Mouse (Mus musculus) neural tube, embryonic 14.5 days (tissue): ENCODE results near the gene Ms4a15. TPM values are rescaled to one million over a fixed set of nuclear protein-coding genes. Genes with fewer than 3 reads are reported as not detected.

Experiments used
- ATAC-seq: fragments of 200-750 bp; cut with Nextera tagmentation; 2 replicates; pipeline ENCODE4 v1.8.0; 2017; ENCODE audit warnings: low read depth, mild to moderate bottlenecking, moderate TSS enrichment, moderate library complexity
- H3K27ac ChIP-seq: fragments of 300-500 bp; sonication (generic); 2 replicates; pipeline ENCODE4 v1.5.1; 2014; ENCODE audit warnings: low read depth, mild to moderate bottlenecking, control low read depth, low read length, moderate library complexity, mixed read lengths
- H3K27me3 ChIP-seq: fragments of 300-500 bp; sonication (generic); 2 replicates; pipeline ENCODE4 v1.6.1; 2014; ENCODE audit warnings: low read length; ENCODE audit not compliant: control insufficient read depth, insufficient read depth
- H3K36me3 ChIP-seq: fragments of 300-500 bp; sonication (generic); 2 replicates; pipeline ENCODE4 v1.6.1; 2014; ENCODE audit warnings: low read length, mixed read lengths; ENCODE audit not compliant: control insufficient read depth, insufficient read depth
- H3K4me1 ChIP-seq: fragments of 300-500 bp; sonication (generic); 2 replicates; pipeline ENCODE4 v1.6.1; 2014; ENCODE audit warnings: low read length; ENCODE audit not compliant: control insufficient read depth, insufficient read depth
- H3K4me2 ChIP-seq: fragments of 300-500 bp; sonication (generic); 2 replicates; pipeline ENCODE4 v1.6.1; 2014; ENCODE audit warnings: mild to moderate bottlenecking, low read depth, low read length, control low read depth
- H3K4me3 ChIP-seq: fragments of 300-500 bp; sonication (generic); 2 replicates; pipeline ENCODE4 v1.5.1; 2014; ENCODE audit warnings: low read depth, low read length, control low read depth, mixed read lengths
- H3K9ac ChIP-seq: fragments of 300-500 bp; sonication (generic); replicated peaks from 2 replicates; pipeline ENCODE4 v1.6.1; 2014; ENCODE audit warnings: low read depth, mild to moderate bottlenecking, control low read depth, low read length, mixed read lengths
- H3K9me3 ChIP-seq: fragments of 300-500 bp; sonication (generic); 2 replicates; pipeline ENCODE4 v1.6.1; 2016; ENCODE audit warnings: low read length; ENCODE audit not compliant: control insufficient read depth
- WGBS: fragments of 180-500 bp; shearing (Covaris S2); extraction: QIAGEN DNeasy Blood & Tissue Kit; methylation state at CpG from one replicate; pipeline ENCODE4 v1.1.7; 2014; 5-methylcytosine and 5-hydroxymethylcytosine counted together
- polyA plus RNA-seq: library from polyadenylated mRNA; unstranded; fragments of >200 nt; fragmentation: Nextera tagmentation; extraction: Ambion mirVana; gene quantifications from 2 replicates; pipeline ENCODE4 v1.2.1, GENCODE M21; 2014

Gene Ms4a15
- polyA plus RNA-seq, result not detected in 2 replicates

DNA sequence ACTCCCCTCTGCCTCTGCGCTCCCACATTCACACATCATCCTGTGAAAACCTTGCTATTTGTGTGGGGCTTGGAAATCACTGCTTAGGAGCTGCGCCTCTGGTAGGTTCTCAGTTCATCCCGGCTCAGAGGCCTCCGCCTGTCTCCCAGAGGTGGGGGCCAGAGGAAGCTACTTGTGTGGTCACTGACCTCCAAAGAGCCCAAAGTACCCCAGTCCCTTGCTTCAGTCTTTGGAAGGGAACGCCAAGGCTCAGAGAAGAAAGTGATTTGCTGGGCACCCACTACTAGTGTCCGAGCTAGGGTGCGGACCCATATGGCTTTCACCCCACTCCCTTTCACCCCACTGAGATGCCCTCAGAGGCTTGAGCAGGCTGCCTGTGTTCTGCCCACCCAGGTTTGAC is at the start of gene Ms4a15:
Ms4a15 (minus strand) TSS at position 101 of the 400 bp plus-strand sequence.
- no peak for ATAC-seq
- 93% methylated on average over 7 of the region's 7 CpGs for WGBS

DNA sequence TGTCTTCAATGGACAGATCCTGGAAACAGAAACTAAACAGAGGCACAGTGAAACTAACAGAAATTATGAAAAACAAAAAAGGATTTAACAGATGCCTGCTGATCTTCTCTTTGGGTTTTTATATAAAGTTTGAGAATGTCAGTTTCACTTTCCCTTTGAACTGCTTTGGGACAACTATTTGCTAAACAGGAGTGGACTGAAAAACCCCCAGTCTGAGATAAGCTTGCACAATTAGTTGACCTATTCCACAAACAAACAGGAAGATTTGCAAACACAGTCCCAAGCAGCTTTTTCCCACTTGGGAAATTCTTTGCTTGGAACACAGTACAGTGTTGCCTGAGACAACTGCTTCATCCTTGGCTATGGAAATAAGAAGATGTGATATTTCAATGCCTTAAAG is 44.5 kb upstream of the Ms4a15 start:
- no peak for ATAC-seq
- Histone ChIP-seq H3K9ac (no peak overlapping the region), H3K9me3 (no peaks in the 10 kb centered on the region), H3K4me3 (no peak overlapping the region), H3K4me1 (no peaks in the 10 kb centered on the region), H3K4me2 (no peak overlapping the region), H3K27me3 (no peaks in the 10 kb centered on the region), H3K27ac (no peak overlapping the region), H3K36me3 (no peaks in the 10 kb centered on the region)

More for the DNA sequence above, at the start of gene Ms4a15:
- Histone ChIP-seq H3K9me3 (no peaks in the 10 kb centered on the region), H3K4me2 (no peak within 1 kb of the TSS), H3K4me1 (no peaks in the 10 kb centered on the region), H3K4me3 (no peak within 1 kb of the TSS), H3K27me3 (no peaks in the 10 kb centered on the region), H3K9ac (no peak within 1 kb of the TSS), H3K27ac (no peak within 1 kb of the TSS), H3K36me3 (no peaks in the 10 kb centered on the region)

DNA sequence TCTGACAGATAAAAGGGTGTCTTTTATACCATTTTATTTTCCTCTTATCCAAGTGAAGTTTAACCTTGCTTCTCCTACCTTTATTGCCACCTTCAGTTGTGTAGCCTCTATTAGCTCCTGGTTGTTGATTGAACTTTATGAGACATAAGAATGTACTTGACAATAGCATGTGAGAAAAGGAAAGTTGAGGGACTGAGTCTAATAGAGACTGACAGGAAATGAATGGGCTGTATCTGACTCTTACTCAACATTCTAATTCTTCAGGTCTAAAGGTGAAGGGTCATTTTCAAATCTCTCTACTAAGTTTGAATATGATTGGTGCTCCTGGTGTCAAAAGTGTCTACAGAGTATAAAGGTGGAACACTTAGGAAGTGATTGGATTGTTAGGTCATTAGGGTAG is 29.3 kb upstream of the Ms4a15 start:
- no peaks in the 10 kb centered on the region for H3K4me1 ChIP-seq
- H3K36me3 ChIP-seq, result no peaks in the 10 kb centered on the region
- no peak for ATAC-seq

DNA sequence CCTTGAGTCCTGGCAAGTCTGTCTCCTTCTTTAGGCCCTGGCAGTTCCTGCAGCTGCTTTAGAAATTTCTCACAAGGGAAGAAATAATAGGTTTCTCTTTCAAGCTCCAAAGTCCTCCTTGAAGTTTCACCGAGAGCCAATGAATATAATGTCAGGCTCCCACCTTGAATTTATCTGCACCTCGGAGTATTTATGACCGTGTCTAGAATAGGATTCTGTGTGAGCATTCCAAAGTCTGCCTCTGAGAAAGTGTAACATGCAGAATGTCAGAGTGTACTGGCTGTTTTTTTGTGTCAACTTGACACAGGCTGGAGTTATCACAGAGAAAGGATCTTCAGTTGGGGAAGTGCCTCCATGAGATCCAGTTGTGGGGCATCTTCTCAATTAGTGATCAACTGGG is 24.8 kb upstream of the Ms4a15 start, which contains the start of gene Ms4a18:
Ms4a18 (minus strand) TSS at position 141 of the 400 bp plus-strand sequence.
- no peaks in the 10 kb centered on the region for H3K27me3 ChIP-seq
- no peak within 1 kb of the TSS for H3K4me3 ChIP-seq
- no peak within 1 kb of the TSS for H3K27ac ChIP-seq
- H3K9ac ChIP-seq, result no peak within 1 kb of the TSS
- ATAC-seq, result no peak
- H3K9me3 ChIP-seq, result no peaks in the 10 kb centered on the region
- H3K4me1 ChIP-seq, result no peaks in the 10 kb centered on the region
- no peaks in the 10 kb centered on the region for H3K36me3 ChIP-seq
- H3K4me2 ChIP-seq, result no peak within 1 kb of the TSS
- 87% methylated on average over 3 of the region's 3 CpGs for WGBS

More for the DNA sequence above, 29.3 kb upstream of the Ms4a15 start:
- H3K4me3 ChIP-seq, result no peak overlapping the region
- H3K4me2 ChIP-seq, result no peak overlapping the region
- no peaks in the 10 kb centered on the region for H3K9me3 ChIP-seq
- no peak overlapping the region for H3K27ac ChIP-seq
- no peak overlapping the region for H3K9ac ChIP-seq
- H3K27me3 ChIP-seq, result no peaks in the 10 kb centered on the region

- H3K4me3 ChIP-seq, result no peak overlapping the region
- no peak for ATAC-seq
Observed at GRCm38 (mm10) chr19:11017251-11017650, 24.2 kb upstream of the Ms4a15 start.

GRCm38 (mm10) chr19:11015998-11016397 is 22.9 kb upstream of the Ms4a15 start:
- H3K4me1 ChIP-seq, result no peaks in the 10 kb centered on the region
- H3K36me3 ChIP-seq, result no peaks in the 10 kb centered on the region
- no peak overlapping the region for H3K4me2 ChIP-seq
- H3K27ac ChIP-seq, result no peak overlapping the region
- H3K27me3 ChIP-seq, result no peaks in the 10 kb centered on the region
- H3K9me3 ChIP-seq, result no peaks in the 10 kb centered on the region
- H3K4me3 ChIP-seq, result no peak overlapping the region
- no peak overlapping the region for H3K9ac ChIP-seq
- WGBS, result 68% methylated on average over 1 of the region's 1 CpGs
- ATAC-seq, result no peak

More at GRCm38 (mm10) chr19:11017251-11017650, 24.2 kb upstream of the Ms4a15 start:
- Histone ChIP-seq H3K9me3 (no peaks in the 10 kb centered on the region), H3K4me2 (no peak overlapping the region), H3K27me3 (no peaks in the 10 kb centered on the region), H3K9ac (no peak overlapping the region), H3K27ac (no peak overlapping the region), H3K4me1 (no peaks in the 10 kb centered on the region), H3K36me3 (no peaks in the 10 kb centered on the region)
- WGBS, result 67% methylated on average over 2 of the region's 2 CpGs

- Histone ChIP-seq H3K27me3 (no peaks in the 10 kb centered on the region), H3K27ac (no peak overlapping the region), H3K4me1 (no peaks in the 10 kb centered on the region), H3K36me3 (no peaks in the 10 kb centered on the region), H3K9me3 (no peaks in the 10 kb centered on the region), H3K4me3 (no peak overlapping the region), H3K9ac (no peak overlapping the region), H3K4me2 (no peak overlapping the region)
- no peak for ATAC-seq
Observed at GRCm38 (mm10) chr19:11015468-11015867, 22.4 kb upstream of the Ms4a15 start.

- Histone ChIP-seq H3K36me3 (no peaks in the 10 kb centered on the region), H3K4me1 (no peaks in the 10 kb centered on the region), H3K4me3 (no peak overlapping the region), H3K9ac (no peak overlapping the region), H3K27me3 (no peaks in the 10 kb centered on the region), H3K9me3 (no peaks in the 10 kb centered on the region), H3K27ac (no peak overlapping the region), H3K4me2 (no peak overlapping the region)
- ATAC-seq, result no peak
Observed at GRCm38 (mm10) chr19:10991911-10992310, 1.1 kb downstream of the Ms4a15 start.

GRCm38 (mm10) chr19:10990751-10991150 is 2.3 kb downstream of the Ms4a15 start:
- Histone ChIP-seq H3K9ac (no peak overlapping the region), H3K27ac (no peak overlapping the region), H3K4me1 (no peaks in the 10 kb centered on the region), H3K4me2 (no peak overlapping the region), H3K9me3 (no peaks in the 10 kb centered on the region), H3K4me3 (no peak overlapping the region), H3K36me3 (no peaks in the 10 kb centered on the region), H3K27me3 (no peaks in the 10 kb centered on the region)
- no peak for ATAC-seq
- 44% methylated on average over 1 of the region's 1 CpGs for WGBS

DNA sequence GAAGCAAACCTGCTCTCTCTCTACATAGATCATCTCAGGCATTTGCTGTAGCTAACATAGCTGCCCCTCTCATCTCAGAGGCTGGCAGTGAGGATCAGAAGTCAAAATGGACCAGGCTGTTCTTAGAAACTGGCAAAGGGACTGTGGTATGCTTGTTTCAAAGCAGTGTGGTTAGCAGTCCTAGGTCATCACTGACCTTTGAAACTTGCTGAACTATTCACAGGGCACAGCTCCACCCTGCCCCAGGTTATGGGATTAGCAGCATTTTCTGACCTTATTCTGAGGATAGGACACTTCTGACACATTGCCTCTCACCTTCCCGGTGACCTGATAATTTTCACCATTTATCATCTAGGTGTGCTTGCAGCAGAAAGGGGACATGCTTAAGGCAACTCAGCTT is 4.5 kb downstream of the Ms4a15 start:
- Histone ChIP-seq H3K27me3 (no peaks in the 10 kb centered on the region), H3K27ac (no peak overlapping the region), H3K4me3 (no peak overlapping the region), H3K36me3 (no peaks in the 10 kb centered on the region), H3K4me1 (no peaks in the 10 kb centered on the region), H3K9me3 (no peaks in the 10 kb centered on the region), H3K9ac (no peak overlapping the region), H3K4me2 (no peak overlapping the region)
- no peak for ATAC-seq
- 100% methylated on average over 1 of the region's 1 CpGs for WGBS
